In genomic region chr13:12284528-12284927, GRCm38 (mm10) we compare ENCODE assay signal across 25 mouse cellular contexts. TPM values are rescaled to one million over a fixed set of nuclear protein-coding genes. Genes with fewer than 3 reads are reported as not detected.
DNase-seq lines count a peak whose midpoint lies in the region; ATAC-seq and TF ChIP-seq lines count a peak whose summit lies in the region.
"Had no signal": no experiment of that assay in that cellular context is flagged by ENCODE, and none has a peak within 500 bp of the region (broad histone marks: within the 10 kb centered on the region; RNA-seq: fewer than 3 reads in every experiment).

No protein-coding gene starts in this region.

- no peak for ATAC-seq in heart, embryonic 12.5 days (ENCODE audit: insufficient number of reproducible peaks, low FRiP score)
- 0 out of 2 replicates have a peak, but pooled peaks have one; percentile 4 for ATAC-seq in heart, postnatal 0 days (ENCODE audit: insufficient read depth, low read depth)
- ATAC-seq: forebrain, embryonic 15.5 days; hindbrain, embryonic 16.5 days; midbrain, embryonic 15.5 days had no signal

- peaks cover 21% of the 10 kb centered on the region for H3K4me1 ChIP-seq in heart, embryonic 12.5 days (replicated peaks)
- peaks cover 3% of the 10 kb centered on the region; the same call in 1 of the 2 replicates for H3K4me1 ChIP-seq in heart, postnatal 0 days (ENCODE audit: control insufficient read depth, insufficient read depth)
- H3K4me1 ChIP-seq in brown adipose tissue, adult 24 weeks (ENCODE audit: control insufficient read depth, insufficient read depth, insufficient read length, low read length): peaks cover 4% of the 10 kb centered on the region; the same call in 1 of the 2 replicates
- H3K4me1 ChIP-seq: embryonic facial prominence, embryonic 13.5 days; forebrain, embryonic 10.5 days; forebrain, embryonic 15.5 days; limb, embryonic 12.5 days; liver, embryonic 15.5 days; midbrain, embryonic 10.5 days; midbrain, embryonic 15.5 days; neural tube, embryonic 15.5 days had no signal

- peaks cover 76% of the 10 kb centered on the region for H3K36me3 ChIP-seq in heart, embryonic 12.5 days
- H3K36me3 ChIP-seq in heart, postnatal 0 days (replicated peaks; ENCODE audit: control insufficient read depth, insufficient read depth, low read length): peaks cover 81% of the 10 kb centered on the region
- H3K36me3 ChIP-seq: embryonic facial prominence, embryonic 13.5 days; forebrain, embryonic 10.5 days; forebrain, embryonic 15.5 days; limb, embryonic 12.5 days; liver, embryonic 15.5 days; midbrain, embryonic 10.5 days; midbrain, embryonic 15.5 days; neural tube, embryonic 15.5 days had no signal

- H3K27ac ChIP-seq in heart, embryonic 12.5 days (ENCODE audit: poor library complexity, severe bottlenecking): peak overlapping the region; percentile 89
- peak overlapping the region; percentile 92 for H3K27ac ChIP-seq in heart, postnatal 0 days (ENCODE audit: low read depth)
- peak overlapping the region; percentile 96 for H3K27ac ChIP-seq in brown adipose tissue, adult 24 weeks (replicated peaks; ENCODE audit: low read depth, low read length)
- H3K27ac ChIP-seq: embryonic facial prominence, embryonic 13.5 days; forebrain, embryonic 10.5 days; forebrain, embryonic 15.5 days; layer of hippocampus, adult 2 months; left cerebral cortex, adult 2 months; limb, embryonic 12.5 days; liver, embryonic 15.5 days; midbrain, embryonic 10.5 days; midbrain, embryonic 15.5 days; neural tube, embryonic 15.5 days had no signal

- H3K9me3 ChIP-seq in heart, embryonic 12.5 days (replicated peaks): no peaks in the 10 kb centered on the region
- no peaks in the 10 kb centered on the region for H3K9me3 ChIP-seq in heart, postnatal 0 days (replicated peaks; ENCODE audit: control insufficient read depth, low read length)
- H3K9me3 ChIP-seq: embryonic facial prominence, embryonic 13.5 days; forebrain, embryonic 10.5 days; forebrain, embryonic 15.5 days; limb, embryonic 12.5 days; liver, embryonic 15.5 days; midbrain, embryonic 10.5 days; midbrain, embryonic 15.5 days; neural tube, embryonic 15.5 days had no signal

- H3K9ac ChIP-seq in heart, embryonic 12.5 days: 0 out of 2 replicates have a peak overlapping the region, but pooled peaks have one; percentile 22
- no peak overlapping the region for H3K9ac ChIP-seq in heart, postnatal 0 days (replicated peaks; ENCODE audit: low read depth, low read length)
- H3K9ac ChIP-seq: embryonic facial prominence, embryonic 13.5 days; forebrain, embryonic 15.5 days; limb, embryonic 12.5 days; liver, embryonic 15.5 days; midbrain, embryonic 15.5 days; neural tube, embryonic 15.5 days had no signal

- no peak overlapping the region for H3K4me2 ChIP-seq in heart, embryonic 12.5 days
- no peak overlapping the region for H3K4me2 ChIP-seq in heart, postnatal 0 days (ENCODE audit: low read depth, low read length)
- H3K4me2 ChIP-seq: embryonic facial prominence, embryonic 13.5 days; forebrain, embryonic 15.5 days; limb, embryonic 12.5 days; liver, embryonic 15.5 days; midbrain, embryonic 15.5 days; neural tube, embryonic 15.5 days had no signal

- WGBS in heart, embryonic 12.5 days: 71% methylated on average over 11 of the region's 11 CpGs
- WGBS in heart, postnatal 0 days: 55% methylated on average over 11 of the region's 11 CpGs

- DNase-seq in heart, postnatal 10 days: no peak
- DNase-seq in heart, postnatal 0 days (ENCODE audit: low spot score): no peak
- no peak for DNase-seq in heart, adult 9 months (ENCODE audit: low spot score in 2 of 2)
- peak; percentile 36 for DNase-seq in lung, postnatal 10 days
- DNase-seq: B cell, adult 2 months; cerebellum, adult 18-20 months; cerebellum, postnatal 10 days; kidney, adult 18-20 months; retina, postnatal 1 day; right cerebral cortex, postnatal 14 days; thymus, postnatal 4 days had no signal

- no peaks in the 10 kb centered on the region for H3K27me3 ChIP-seq in heart, embryonic 12.5 days (replicated peaks)
- H3K27me3 ChIP-seq in heart, postnatal 0 days (ENCODE audit: control insufficient read depth, insufficient read depth, low read length): no peaks in the 10 kb centered on the region
- H3K27me3 ChIP-seq: embryonic facial prominence, embryonic 13.5 days; forebrain, embryonic 15.5 days; limb, embryonic 12.5 days; liver, embryonic 15.5 days; midbrain, embryonic 15.5 days; neural tube, embryonic 15.5 days had no signal

- intact Hi-C loops in heart, postnatal 10 days (cut with DNase I): no loop called here

- no peak overlapping the region for H3K4me3 ChIP-seq in heart, embryonic 12.5 days
- no peak overlapping the region for H3K4me3 ChIP-seq in heart, postnatal 0 days (ENCODE audit: low read depth, low read length)
- no peak overlapping the region for H3K4me3 ChIP-seq in brown adipose tissue, adult 24 weeks (ENCODE audit: insufficient read depth, low read depth, low read length)
- H3K4me3 ChIP-seq: embryonic facial prominence, embryonic 13.5 days; forebrain, embryonic 10.5 days; forebrain, embryonic 15.5 days; layer of hippocampus, adult 2 months; left cerebral cortex, adult 2 months; limb, embryonic 12.5 days; liver, embryonic 15.5 days; midbrain, embryonic 10.5 days; midbrain, embryonic 15.5 days; neural tube, embryonic 15.5 days had no signal

- TF ChIP-seq EP300 in heart, postnatal 0 days (IDR thresholded peaks at IDR 0.05; ENCODE audit: low read depth): no peak

- no peak for TF ChIP-seq CTCF in heart, postnatal 0 days (IDR thresholded peaks at IDR 0.05; ENCODE audit: low read depth)

RNA-seq across cellular contexts. Expression of gene Mtr, which starts 26.6 kb away (rescaled TPM):
- 18.7 and 20.0 TPM in 2 replicates for polyA plus RNA-seq in heart, embryonic 12.5 days (2016; fragmentation: Nextera tagmentation; extraction: Ambion mirVana)
- total RNA-seq in heart, postnatal 10 days (2021): 10 to 100 TPM; 36.7 to 38.6 TPM
- total RNA-seq in heart, postnatal 0 days (2014; rRNA removed; ENCODE audit: low replicate concordance): 10.1 and 25.3 TPM in 2 replicates
- 9.1 and 9.8 TPM in 2 replicates for polyA plus RNA-seq in heart, postnatal 0 days (2015; fragmentation: Nextera tagmentation; extraction: Ambion mirVana)
- 5.0 and 5.1 TPM in 2 replicates for polyA plus RNA-seq in brown adipose tissue, adult 24 weeks (2012; ENCODE audit: insufficient read depth, insufficient read length, missing spikeins)

RNA-seq across cellular contexts. Expression of gene Actn2, which starts 56.0 kb away (rescaled TPM):
- polyA plus RNA-seq in heart, embryonic 12.5 days (2016; fragmentation: Nextera tagmentation; extraction: Ambion mirVana): 1,360 and 1,370 TPM in 2 replicates
- total RNA-seq in heart, postnatal 10 days (2021): 1,000 to 10,000 TPM; 2,174 to 2,192 TPM
- total RNA-seq in heart, postnatal 0 days (2014; rRNA removed; ENCODE audit: low replicate concordance): 1,276 and 1,578 TPM in 2 replicates
- 2,012 and 2,143 TPM in 2 replicates for polyA plus RNA-seq in heart, postnatal 0 days (2015; fragmentation: Nextera tagmentation; extraction: Ambion mirVana)
- polyA plus RNA-seq in brown adipose tissue, adult 24 weeks (2012; ENCODE audit: insufficient read depth, insufficient read length, missing spikeins): 7.2 and 17.7 TPM in 2 replicates
- total RNA-seq: common myeloid progenitor, adult 5-6 weeks had no signal

Comparison
In these comparisons a context has a peak if more than half of its experiments do, and no peak if none do; other contexts are left out.
1. RNA of gene Actn2, which starts 56.0 kb away (polyA plus RNA-seq): 2,012 to 2,143 TPM in heart, postnatal 0 days and 1,360 to 1,370 TPM in heart, embryonic 12.5 days; 7.2 to 17.7 TPM in brown adipose tissue, adult 24 weeks; every median in the first group is over 10 times any median in the second.
2. Peak in every context shown above with its lines, with median percentiles within 50 percentile points of each other: H3K27ac ChIP-seq.